Mouse (Mus musculus) bone marrow macrophage, adult 2 months (primary cell): ENCODE data around the gene Prr23a3.

Source experiments
- CTCF ChIP-seq: IDR thresholded peaks from 2 replicates; pipeline ENCODE4 v1.5.1; 2012; ENCODE audit warnings: low read depth, mild to moderate bottlenecking, low read length, moderate library complexity
- POLR2A ChIP-seq: IDR thresholded peaks from 2 replicates; pipeline ENCODE4 v1.6.1; 2012; ENCODE audit warnings: mild to moderate bottlenecking, low read depth, low read length, borderline replicate concordance

- no peak for TF ChIP-seq CTCF
- TF ChIP-seq POLR2A, result no peak
Measured at GRCm38 (mm10) chr9:98821067-98821466, 43.5 kb upstream of the Prr23a3 start.
